Mouse (Mus musculus) heart, adult 18-20 months (tissue): ENCODE data around the gene 4930435E12Rik. TPM values are rescaled to one million over a fixed set of nuclear protein-coding genes. Genes with fewer than 3 reads are reported as not detected.

ENCODE experiments used
- DNase-seq, 2 experiments: peaks; one replicate each; pipeline ENCODE4 v3.0.0; 2021 to 2022; ENCODE audit warnings: mixed read lengths in 1 of 2
- total RNA-seq, 2 experiments: library from RNA; stranded (reverse); gene quantifications; 2 replicates each; pipeline ENCODE4 v1.2.3; 2021

The 4930435E12Rik gene
- total RNA-seq, 2 experiments from 2014 or later, result not detected

GRCm38 (mm10) chr16:38769529-38769928 is 59.0 kb downstream of the 4930435E12Rik start:
- DNase-seq, result no peak

GRCm38 (mm10) chr16:38768386-38768785 is 60.2 kb downstream of the 4930435E12Rik start:
- DNase-seq, result no peak

GRCm38 (mm10) chr16:38767761-38768160 is 60.8 kb downstream of the 4930435E12Rik start:
- no peak for DNase-seq

GRCm38 (mm10) chr16:38766671-38767070 is 61.9 kb downstream of the 4930435E12Rik start:
- DNase-seq, result no peak

- DNase-seq, result peak; percentile 22 to 29
Measured at GRCm38 (mm10) chr16:38763508-38763907, 65.0 kb downstream of the 4930435E12Rik start.

GRCm38 (mm10) chr16:38762401-38762800 is 66.1 kb downstream of the 4930435E12Rik start:
- DNase-seq, result no peak

Other genes starting within 250 kb of the 4930435E12Rik start
- gene Arhgap31, start 115.5 kb downstream of the 4930435E12Rik start, total RNA-seq, result 10 to 100 TPM; 39.6 to 40.8 TPM
- 10 to 100 TPM; 10.3 to 16.1 TPM for gene B4galt4, start 86.5 kb downstream of the 4930435E12Rik start, total RNA-seq
- gene Upk1b, start 28.4 kb downstream of the 4930435E12Rik start, total RNA-seq, result 1 to 10 TPM; 2.5 to 6.2 TPM
- gene Igsf11, start 63.9 kb upstream of the 4930435E12Rik start, total RNA-seq, result under 1 TPM; 0.37 to 0.51 TPM